Mouse (Mus musculus): Measurements from ENCODE around the gene Gm11437.

Gm11437 gene

DNA sequence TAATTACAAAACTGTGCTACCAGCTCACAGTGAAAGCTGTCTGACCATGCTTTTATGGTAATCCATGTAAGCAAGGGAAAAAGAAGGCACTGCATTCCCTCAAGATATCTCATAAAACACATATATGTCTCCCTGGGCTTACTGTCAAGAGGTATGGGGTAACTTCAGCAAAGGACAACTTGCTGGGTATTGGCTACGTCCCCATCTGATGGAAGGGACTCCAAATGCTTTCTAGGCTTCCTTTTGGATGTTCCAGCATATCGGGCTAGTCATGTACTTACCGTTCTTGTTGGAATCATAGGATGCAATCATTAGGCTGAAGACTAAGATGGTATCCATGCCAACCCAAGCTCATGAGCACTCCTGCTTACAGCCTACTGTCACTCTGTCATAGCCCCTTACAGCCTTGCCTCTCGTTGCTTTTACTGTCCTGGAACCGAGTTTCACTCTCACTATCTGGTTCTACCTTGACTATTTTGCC is at the start of gene Gm11437:
Gene Gm11437 (minus strand): TSS at position 431 of the 481 bp plus-strand sequence.
- no peak for DNase-seq (ENCODE audit: low spot score)

DNA sequence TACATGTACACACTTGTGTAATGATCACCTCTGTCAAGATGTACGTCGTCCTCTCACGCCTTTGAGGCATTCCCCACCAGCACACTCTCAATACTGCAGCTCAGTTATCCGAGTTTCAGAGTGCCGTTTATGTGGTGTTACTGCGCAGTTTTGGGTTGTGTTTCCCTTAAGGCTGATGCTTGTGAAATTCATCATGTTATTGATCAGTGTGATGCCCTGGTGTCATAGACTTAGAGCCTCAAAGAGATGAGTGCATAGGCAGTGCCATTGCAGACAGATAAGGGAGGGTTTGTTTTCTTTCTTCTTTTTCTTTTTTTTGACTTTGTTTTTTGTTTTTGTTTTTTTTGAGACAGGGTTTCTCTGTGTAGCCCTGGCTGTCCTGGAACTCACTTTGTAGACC is 43.6 kb upstream of the Gm11437 start:
- no peak for DNase-seq (ENCODE audit: low spot score)

DNA sequence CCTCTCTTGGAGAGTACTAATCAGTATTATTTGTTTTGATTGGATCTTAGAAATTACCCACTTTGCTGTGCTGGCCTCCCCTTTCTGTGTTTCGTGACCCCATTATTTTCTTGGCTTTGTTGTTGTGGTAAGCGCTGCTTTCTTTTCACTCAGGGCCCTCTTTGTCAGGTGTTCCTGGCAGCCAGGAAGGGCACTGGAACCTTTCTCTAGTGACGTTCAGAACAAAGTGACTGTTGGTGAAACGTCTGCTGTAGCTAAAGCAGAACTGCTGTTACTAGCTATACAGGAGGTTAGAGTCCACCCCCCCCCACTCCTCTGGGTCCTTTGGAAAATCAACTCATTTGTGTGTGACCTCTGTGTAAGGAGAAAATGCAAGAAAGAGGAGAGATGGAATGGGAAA is 38.5 kb upstream of the Gm11437 start:
- no peak for DNase-seq (ENCODE audit: low spot score)

DNA sequence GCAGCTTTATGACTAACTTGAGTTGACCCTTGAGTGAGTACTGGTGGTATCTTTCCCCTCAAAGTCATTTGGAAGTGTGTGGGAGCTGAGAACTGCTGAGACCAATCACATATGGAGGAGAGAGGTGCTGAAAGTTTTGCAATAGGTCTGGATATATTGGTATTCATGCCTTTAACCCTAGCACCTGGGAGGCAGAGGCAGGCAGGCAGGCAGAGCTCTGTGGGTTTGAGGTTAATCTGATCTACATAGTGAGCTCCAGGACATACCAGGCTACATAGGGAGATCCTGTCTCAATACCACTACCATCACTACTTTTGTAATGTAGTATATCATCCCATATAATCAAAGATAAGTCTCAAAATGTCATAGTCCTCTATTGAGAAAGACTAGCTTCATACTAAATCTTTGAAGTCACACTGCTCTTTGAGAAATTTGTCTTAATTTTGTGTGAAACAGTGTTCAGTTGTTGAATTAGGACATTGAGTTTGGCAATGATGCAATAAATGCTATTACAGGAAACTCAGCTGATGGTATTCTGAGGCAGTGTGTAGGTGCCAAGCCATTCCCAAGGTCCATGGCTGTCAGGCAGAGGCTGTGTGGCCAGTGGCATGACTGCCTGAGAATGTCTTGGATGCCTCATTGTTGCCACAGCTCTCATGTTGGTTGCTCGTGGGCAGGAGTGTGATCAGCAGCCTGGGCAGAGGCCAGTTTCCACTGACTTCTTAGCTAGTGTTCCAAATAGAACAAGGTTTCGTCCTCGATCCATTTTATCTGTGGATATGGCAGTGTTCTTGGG is 30.5 kb upstream of the Gm11437 start:
- no peak for DNase-seq (ENCODE audit: low spot score)

DNA sequence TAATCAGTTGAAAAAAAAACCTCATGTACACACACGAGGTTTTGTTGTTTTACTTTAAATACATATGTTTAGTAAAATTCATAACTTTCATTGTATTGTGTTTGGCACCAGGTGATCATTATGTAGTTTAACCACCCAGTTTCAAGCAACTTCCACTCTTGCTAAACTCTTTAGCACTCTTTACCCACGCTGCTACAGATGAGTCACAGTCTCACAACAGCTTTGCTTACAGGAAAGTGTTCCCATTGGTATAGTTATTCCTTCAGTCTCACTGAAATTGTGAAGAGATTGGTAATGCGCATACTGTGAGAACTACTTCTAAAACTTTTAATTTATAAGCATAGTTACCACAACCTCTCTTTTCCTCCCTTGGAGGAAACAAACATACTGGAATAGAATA is 27.5 kb upstream of the Gm11437 start:
- DNase-seq (ENCODE audit: low spot score) = no peak

DNA sequence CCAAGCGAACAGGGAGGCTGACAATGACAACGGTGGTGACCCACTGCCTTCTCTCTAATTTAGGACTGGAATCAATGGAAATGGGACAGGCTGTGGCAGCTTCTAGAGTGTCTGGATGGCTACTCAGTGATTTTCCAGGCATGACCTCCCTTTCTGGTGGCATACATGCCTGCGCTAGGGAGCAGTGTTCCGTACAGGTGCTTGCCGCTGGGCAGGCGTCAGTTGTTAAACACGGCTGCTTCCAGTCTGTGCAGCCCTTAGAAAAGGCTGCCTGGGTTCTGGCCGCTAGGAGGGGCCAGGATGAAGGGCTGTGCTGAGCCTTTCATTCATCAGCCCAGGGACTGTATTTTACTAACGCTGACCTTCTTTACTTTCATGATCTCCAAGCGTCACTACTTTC is 26.0 kb upstream of the Gm11437 start:
- peak; percentile 34 for DNase-seq (ENCODE audit: low spot score)

DNA sequence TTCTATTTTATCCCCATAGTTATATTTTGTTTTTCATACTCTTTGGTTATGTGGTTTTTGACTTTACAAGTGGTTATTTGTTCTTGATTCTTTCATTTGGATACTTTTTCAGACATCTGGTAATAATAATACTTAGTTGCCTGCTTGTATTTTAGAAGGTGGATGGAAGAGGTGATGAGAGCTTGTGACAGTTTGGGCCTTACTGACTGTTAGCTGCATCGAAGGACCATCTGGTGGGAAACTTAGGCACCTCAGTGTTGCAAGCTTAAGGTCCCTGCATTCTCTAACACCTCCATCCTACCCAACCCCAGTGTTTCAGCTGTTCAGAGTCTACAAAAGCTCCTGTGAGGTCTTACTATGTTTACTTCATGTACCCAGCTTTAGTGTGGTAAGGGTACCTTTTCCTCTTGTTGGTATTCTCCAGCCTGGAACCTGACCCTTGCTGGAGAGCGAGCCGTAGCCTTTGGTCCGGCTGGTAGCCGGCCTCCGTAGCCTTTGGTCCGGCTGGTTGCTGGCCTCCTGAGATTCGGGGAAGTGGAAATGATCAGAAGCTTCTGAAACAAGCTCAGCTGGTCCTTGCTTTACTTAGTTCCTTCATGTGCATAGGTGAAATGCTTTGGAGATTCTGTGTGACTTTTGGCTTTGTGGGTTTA is 23.4 kb upstream of the Gm11437 start:
- no peak for DNase-seq (ENCODE audit: low spot score)

DNA sequence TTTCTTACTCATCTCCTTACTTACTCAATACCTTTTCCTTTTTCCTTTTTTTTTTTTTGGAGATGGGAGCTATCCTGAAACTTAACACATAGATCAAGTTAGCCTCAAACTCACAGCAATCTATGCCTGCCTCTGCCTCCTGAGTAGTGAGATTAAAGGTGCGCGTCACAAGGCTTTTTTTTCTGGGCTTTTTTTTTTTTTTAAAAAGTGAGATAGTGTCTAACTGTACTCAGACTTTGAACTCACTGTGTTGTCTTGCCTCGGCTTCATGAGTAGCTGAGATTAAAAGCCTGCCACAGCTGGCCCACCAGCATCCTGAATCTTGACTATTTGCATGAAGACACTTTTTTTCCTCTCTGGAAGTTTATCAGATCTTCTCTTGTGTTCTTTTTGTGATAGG is 21.3 kb upstream of the Gm11437 start:
- no peak for DNase-seq (ENCODE audit: low spot score)

DNA sequence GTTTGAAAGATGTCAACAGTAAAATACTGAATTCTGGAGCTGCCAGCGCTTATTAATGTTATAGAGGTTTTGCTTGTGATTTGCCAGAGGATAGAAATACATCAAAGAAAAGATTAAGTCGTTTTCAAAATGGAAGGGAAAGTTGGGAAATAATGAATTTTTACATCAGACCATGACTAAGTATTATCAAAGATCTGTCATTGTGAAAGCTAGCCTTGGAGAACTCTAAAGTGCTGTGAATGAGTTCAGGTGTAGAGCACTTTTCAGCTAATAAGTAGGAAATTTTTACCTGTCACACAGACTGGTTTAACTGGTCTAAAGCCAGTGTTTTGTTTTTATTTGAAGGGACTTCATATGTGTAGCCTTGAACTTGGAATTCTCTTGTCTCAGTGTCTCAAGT is 14.0 kb upstream of the Gm11437 start:
- DNase-seq (ENCODE audit: low spot score) = no peak

DNA sequence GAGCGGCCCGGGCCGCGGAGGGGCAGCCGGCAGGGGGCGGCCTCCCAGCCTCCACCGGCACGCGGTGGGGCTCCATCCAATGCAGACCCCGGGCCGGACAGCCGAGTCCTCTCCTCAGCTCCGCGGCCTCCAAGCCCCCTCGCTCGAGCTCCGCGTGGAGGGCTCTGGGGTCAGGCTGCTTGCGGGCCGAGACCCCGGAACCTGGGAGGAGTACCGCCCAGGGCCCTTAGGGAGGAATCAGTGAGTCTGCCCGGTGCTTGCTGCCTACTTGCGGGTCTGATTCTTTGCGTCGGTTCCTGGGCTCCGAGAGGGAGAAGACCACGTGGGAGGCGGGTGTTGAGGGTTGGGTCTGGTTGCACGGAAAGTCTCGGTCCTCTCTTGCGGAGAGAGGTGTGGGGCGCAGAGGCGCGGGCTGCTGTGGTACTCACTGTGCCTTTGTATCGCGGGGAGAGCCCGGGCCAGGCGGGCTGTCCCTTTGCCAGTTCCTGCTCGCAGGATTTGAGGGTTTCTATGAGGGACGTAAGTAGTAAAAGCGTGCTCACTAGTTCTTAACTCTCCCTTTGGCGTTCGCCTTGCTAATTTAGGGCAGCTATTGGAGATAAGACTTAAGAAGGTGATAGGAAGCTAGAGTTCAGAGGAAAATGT is 12.8 kb upstream of the Gm11437 start:
- peak; percentile 75 for DNase-seq (ENCODE audit: low spot score)

DNA sequence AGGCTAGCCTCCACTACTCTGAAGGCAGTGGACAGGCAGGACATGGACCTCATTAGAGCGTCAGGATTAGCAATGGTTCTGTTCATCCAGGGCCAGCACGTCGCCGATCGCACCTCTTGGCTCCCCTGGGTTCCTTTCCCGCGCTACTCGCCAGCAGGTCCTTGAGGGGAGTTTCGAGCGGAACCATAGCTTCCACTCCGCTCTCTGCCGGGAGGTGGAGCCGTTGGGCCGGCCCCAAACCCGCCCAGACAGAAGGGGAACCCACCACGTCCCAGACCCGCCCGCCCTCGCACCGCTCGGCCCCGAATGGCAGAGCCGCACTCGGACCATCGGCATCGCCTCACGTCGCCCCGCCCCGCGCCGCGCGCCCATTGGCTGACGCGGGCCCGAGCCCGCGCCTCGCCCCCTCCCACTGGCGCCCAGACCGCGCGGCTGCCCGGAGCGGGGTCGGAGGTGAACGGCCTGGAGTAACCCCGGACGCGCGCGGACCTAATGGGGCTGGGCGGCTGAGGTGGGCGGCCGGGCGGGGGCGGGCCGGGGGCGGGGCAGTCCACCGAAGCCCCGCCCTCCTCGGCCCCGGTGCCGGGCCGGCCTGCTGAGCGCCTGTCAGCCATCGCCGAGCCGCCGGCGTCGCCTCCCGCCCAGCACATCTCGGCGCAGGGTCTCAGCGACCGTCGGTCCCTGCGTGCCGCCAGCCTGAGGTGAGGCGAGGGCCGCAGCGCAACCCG is 12.1 kb upstream of the Gm11437 start:
- DNase-seq (ENCODE audit: low spot score) = peak; percentile 98

DNA sequence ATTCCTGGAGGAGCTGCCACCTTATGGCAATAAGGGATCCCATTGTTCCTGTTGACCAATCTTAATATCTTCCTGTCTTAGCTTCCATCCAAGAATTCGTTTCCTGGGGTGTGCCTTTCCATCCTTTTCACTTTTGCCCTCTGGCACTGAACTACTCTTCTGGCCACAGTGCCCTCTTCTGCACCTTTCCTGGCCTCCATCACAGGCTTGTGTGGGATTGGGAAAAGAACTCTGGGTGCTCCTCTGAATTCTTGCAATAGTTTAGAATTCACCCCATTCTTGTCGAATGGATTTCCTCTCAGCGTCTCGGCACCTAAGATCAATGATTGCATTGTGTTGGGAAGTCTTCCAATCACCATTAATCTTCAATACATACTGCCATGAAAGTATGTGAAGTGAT is 11.3 kb upstream of the Gm11437 start:
- DNase-seq (ENCODE audit: low spot score) = no peak

DNA sequence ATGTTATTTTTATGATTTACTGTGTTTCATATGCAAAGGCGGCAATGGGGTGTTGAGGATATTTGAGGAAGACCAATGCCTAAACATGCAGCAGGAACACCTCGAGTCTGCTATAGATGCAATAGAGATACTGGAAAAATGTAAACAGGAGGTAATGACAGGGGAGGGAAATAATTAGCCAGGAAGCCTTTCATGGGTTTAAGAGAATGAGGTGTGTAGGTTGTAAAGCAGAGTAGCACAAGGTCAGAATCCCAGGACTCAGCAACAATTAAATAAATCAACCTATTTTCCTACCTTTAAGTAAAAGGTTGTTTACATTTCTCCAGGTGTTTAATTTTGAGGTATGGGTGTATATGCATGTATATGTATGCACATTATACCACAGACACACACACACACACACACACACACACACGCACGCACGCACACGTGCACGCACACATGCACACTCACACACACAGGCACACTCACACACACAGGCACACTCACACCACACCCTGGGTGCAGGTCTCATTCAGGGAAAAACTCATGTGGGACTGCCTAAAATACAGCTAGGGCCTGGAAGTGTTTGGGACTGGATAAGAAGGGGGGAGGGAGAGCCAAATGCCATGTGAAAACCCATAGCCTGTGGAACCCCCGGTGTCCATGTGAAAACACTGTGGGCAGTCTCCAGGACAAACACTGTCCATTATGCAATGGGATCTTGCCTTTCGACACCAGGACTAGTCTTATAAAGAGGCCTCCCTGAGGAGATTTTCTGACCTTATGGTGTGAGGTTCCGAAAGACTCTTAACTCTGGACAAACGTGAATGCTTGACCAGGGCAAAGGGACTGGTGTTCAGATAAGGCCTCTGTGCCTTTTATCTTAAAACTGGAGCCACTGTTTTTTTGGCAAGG is 5.5 kb upstream of the Gm11437 start:
- DNase-seq (ENCODE audit: low spot score) = no peak

DNA sequence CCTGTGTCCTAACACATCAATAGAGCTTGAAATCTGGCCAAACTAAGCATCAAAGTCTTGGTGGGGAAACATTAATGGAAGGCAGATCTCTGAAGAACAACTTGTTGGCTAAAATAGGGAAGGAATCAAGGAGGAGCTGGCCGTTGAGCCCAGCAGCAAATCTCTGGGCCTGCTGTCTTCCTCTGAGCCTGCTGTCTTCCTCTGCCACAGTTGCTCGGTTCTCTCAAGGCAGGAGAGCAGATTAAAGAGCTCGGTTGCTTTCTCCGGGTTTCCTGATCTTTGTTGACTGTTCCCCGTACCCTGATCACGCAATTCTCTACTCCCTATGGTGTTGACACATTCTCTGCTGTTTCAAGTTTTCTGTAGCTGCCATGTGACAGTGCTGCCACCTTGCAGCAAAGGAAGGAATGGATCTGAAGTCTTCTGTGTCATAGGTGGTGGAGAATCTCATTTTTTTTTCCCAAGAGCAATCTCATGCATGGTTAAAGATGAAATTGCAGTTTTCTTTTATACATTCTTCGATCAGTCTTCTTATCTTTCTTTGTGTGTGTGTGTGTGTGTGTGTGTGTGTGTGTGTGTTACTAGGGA is 1.5 kb upstream of the Gm11437 start:
- DNase-seq (ENCODE audit: low spot score) = peak; percentile 46

DNA sequence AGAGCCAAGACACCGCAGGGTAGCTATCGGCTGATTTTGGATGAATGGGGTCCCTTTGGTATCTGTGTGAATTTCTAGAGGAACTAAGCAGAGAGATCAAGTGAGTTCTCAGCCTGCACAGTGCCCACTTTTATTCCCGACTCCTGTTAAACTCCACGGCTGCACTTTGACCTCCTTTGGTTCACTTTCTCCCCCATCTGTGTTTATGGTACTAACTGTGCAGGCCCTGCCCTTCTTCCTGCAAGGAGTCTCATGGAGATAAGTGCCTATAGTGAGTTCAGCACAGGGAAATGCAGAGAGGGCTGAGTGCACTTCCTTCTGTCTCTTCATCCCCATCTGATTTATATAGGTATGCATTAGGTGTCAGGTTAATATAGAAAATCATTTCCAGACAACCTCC is 2.7 kb downstream of the Gm11437 start:
- DNase-seq (ENCODE audit: low spot score) = no peak

DNA sequence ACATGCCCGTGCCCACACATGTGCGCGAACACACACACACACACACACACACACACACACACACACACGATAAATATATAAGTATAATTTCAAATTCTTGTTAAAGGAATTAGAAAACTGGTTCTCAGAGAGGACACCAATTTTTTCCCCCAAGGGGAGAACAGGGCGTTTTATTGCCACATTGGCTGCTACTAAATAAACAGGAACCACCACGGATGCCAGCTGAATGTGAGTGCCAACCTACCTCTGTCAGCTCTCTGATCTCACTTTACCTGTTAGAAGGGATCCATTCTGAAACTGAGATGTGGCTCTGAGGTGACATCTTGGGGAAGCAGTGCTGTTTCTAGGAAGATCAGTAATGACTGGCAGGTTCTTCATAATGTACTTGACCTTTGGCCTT is 3.2 kb downstream of the Gm11437 start:
- DNase-seq (ENCODE audit: low spot score) = no peak

DNA sequence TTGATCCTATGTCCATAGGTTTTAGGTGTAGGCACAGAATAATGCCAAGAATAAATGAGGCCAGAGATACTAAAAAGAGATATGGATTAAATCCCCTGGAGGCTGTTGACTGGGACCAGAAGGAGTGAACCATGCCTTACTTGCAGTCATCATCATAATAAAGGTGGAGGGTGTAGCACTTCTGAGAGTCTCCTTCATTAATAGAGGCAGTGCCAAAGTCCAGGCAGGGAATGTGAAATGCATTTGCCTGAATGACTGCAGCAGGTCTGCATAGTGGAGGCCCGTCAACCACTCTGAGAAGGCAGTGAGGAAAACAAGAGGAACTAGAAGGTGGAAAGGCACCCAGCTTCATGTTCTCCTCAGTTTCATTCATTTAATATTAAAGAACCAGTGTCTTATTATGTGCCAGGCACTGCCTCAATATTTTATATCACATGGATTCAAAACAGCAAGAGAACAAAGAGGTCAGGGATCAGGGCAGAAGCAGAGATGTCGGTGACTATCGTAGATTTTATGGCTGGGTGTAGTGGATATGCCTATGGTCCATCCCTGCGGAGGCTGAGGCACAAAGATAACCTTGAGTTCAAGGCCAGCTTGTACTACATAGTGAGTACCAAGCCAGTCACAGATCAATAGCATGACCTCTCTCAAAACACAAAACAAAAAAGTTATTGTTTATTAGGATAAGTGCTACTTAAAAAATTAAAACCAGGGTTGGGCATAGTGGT is 10.6 kb downstream of the Gm11437 start:
- no peak for DNase-seq (ENCODE audit: low spot score)

DNA sequence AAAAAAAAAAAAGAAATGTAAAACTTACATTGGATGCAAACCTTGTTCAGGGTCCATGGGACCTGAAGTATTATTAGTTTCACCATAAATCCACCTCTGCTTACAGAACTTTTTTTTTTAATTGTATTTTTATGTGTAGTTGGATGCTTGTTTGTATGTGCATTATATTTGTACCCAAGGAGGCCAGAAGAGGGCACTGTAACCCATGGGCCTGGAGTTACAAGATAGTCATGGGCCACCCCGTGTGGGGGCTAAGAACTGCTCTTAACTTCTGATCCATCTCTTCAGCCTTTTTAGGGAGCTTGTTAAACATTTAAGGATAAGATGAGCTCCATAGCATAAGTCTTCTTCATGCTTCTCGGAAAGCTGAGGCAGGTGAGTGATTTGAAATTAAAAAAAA is 16.4 kb downstream of the Gm11437 start:
- no peak for DNase-seq (ENCODE audit: low spot score)

DNA sequence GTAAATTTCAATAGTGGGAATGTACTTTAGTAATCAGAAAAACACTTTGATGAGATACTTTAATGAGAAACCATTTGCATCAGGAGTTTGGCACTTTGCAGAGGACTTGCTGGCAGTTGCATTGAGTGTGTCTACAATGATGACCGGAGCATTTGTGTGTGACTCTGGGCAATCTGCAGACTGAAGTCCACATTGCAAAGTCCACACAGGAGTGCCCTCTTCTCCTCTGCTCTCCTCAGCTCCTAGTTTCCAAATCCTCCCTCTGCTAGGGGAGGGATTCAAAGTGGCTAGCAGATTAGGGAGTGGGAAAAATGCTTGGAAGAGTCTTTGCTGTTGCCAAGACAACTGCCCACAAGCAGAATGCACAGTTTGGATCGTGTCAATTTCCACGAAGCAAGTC is 21.2 kb downstream of the Gm11437 start:
- DNase-seq (ENCODE audit: low spot score) = no peak

DNA sequence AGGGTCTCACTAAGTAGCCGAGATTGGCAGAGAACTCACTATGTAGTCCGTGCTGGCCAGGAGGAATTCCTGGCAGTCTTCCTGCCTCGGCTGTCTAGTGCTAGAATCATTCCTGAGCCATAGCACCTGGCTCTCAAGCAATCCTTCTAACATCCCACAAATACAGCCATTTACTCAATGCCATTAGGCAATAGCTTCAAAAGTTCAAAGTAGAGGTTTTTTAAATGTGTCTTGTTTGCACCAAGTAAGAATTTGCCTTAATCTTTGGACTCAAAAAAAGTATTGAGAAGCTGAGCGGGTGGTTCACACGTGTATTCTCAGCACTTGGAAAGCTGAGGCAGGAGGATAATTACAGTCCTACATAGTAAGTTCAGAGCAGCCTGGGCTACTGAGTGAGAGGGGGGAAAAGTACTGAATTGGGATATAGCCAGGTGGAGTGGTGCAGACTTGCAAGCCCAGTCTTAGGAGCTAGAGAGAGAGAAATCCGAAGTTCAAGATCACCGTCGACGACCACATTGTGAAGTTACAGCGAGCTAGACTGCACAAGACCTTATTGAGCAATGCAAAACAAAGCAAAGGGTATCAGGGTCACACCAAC is 22.0 kb downstream of the Gm11437 start:
- DNase-seq (ENCODE audit: low spot score) = no peak
